ENCODE assay signal across 8 mouse cellular contexts in genomic region chr5:51553251-51553650, GRCm38 (mm10). TPM values are rescaled to one million over a fixed set of nuclear protein-coding genes. Genes with fewer than 3 reads are reported as not detected.
DNase-seq lines count a peak whose midpoint lies in the region; ATAC-seq and TF ChIP-seq lines count a peak whose summit lies in the region.

No protein-coding gene starts in this region.

- H3K4me3 ChIP-seq in heart, postnatal 0 days (ENCODE audit: low read depth, low read length), result peak overlapping the region; percentile 77
- H3K4me3 ChIP-seq in cortical plate, adult 2 months (ENCODE audit: insufficient read depth, low read length), result peak overlapping the region; percentile 48; the same call in 1 of the 2 replicates
- peak overlapping the region; percentile 51 for H3K4me3 ChIP-seq in hindbrain, embryonic 16.5 days (ENCODE audit: low read length)
- peak overlapping the region; percentile 46 for H3K4me3 ChIP-seq in midbrain, embryonic 15.5 days

- intact Hi-C loops in left cerebral cortex, postnatal 14 days (cut with DNase I), result no loop called here

- H3K27me3 ChIP-seq in heart, postnatal 0 days (ENCODE audit: control insufficient read depth, insufficient read depth, low read length), result no peaks in the 10 kb centered on the region
- H3K27me3 ChIP-seq in hindbrain, embryonic 16.5 days (replicated peaks; ENCODE audit: control insufficient read depth, insufficient read depth, low read length), result no peaks in the 10 kb centered on the region
- H3K27me3 ChIP-seq in midbrain, embryonic 15.5 days (replicated peaks), result no peaks in the 10 kb centered on the region; the same call in 1 of the 2 replicates

- peak overlapping the region; percentile 98 for H3K27ac ChIP-seq in heart, postnatal 0 days (ENCODE audit: low read depth)
- H3K27ac ChIP-seq in cortical plate, adult 2 months (ENCODE audit: insufficient read depth, low read length), result no peak overlapping the region
- peak overlapping the region; percentile 36 for H3K27ac ChIP-seq in hindbrain, embryonic 16.5 days (ENCODE audit: low read depth, low read length)
- H3K27ac ChIP-seq in midbrain, embryonic 15.5 days, result peak overlapping the region; percentile 58

- TF ChIP-seq CTCF in heart, postnatal 0 days (IDR thresholded peaks at IDR 0.05; ENCODE audit: low read depth), result no peak
- no peak for TF ChIP-seq CTCF in cortical plate, adult 2 months (IDR thresholded peaks at IDR 0.05; ENCODE audit: extremely low read depth, insufficient read depth, low read length)

- no peaks in the 10 kb centered on the region for H3K9me3 ChIP-seq in heart, postnatal 0 days (replicated peaks; ENCODE audit: control insufficient read depth, low read length)
- no peaks in the 10 kb centered on the region for H3K9me3 ChIP-seq in hindbrain, embryonic 16.5 days (ENCODE audit: control insufficient read depth, low read length)
- no peaks in the 10 kb centered on the region for H3K9me3 ChIP-seq in midbrain, embryonic 15.5 days

- no peak for TF ChIP-seq EP300 in heart, postnatal 0 days (IDR thresholded peaks at IDR 0.05; ENCODE audit: low read depth)

- peak overlapping the region; percentile 91 for H3K9ac ChIP-seq in heart, postnatal 0 days (replicated peaks; ENCODE audit: low read depth, low read length)
- peak overlapping the region; percentile 35; the same call in 1 of the 2 replicates for H3K9ac ChIP-seq in hindbrain, embryonic 16.5 days (ENCODE audit: low read depth, low read length)
- peak overlapping the region; percentile 19; the same call in 1 of the 2 replicates for H3K9ac ChIP-seq in midbrain, embryonic 15.5 days

- peak overlapping the region; percentile 77 for H3K4me2 ChIP-seq in heart, postnatal 0 days (ENCODE audit: low read depth, low read length)
- H3K4me2 ChIP-seq in hindbrain, embryonic 16.5 days (ENCODE audit: low read length), result peak overlapping the region; percentile 60
- H3K4me2 ChIP-seq in midbrain, embryonic 15.5 days, result peak overlapping the region; percentile 76

- 0 out of 2 replicates have a peak, but pooled peaks cover 3% of the 10 kb centered on the region for H3K36me3 ChIP-seq in heart, postnatal 0 days (replicated peaks; ENCODE audit: control insufficient read depth, insufficient read depth, low read length)
- no peaks in the 10 kb centered on the region for H3K36me3 ChIP-seq in hindbrain, embryonic 16.5 days (ENCODE audit: control insufficient read depth, insufficient read depth, low read length)
- no peaks in the 10 kb centered on the region for H3K36me3 ChIP-seq in midbrain, embryonic 15.5 days (replicated peaks)

- TF ChIP-seq POLR2A in cortical plate, adult 2 months (IDR thresholded peaks at IDR 0.05; ENCODE audit: extremely low read depth, insufficient read depth, low read length), result no peak

- no peak for ATAC-seq in heart, postnatal 0 days (ENCODE audit: insufficient read depth, low read depth)
- 0 out of 2 replicates have a peak, but pooled peaks have one; percentile 9 for ATAC-seq in hindbrain, embryonic 16.5 days
- ATAC-seq in midbrain, embryonic 15.5 days (replicated peaks), result 0 out of 2 replicates have a peak, but pooled peaks have one; percentile 7

- no peak for DNase-seq in heart, postnatal 0 days (ENCODE audit: low spot score)
- no peak for DNase-seq in heart, adult 18-20 months
- DNase-seq in layer of hippocampus, postnatal 36 days, result no peak
- no peak for DNase-seq in adrenal gland, adult 2 months
- DNase-seq in left cerebral cortex, postnatal 14 days (ENCODE audit: low spot score in 2 of 2), result no peak

- WGBS in heart, postnatal 0 days, result 1% methylated on average over 5 of the region's 5 CpGs
- WGBS in hindbrain, embryonic 16.5 days, result 6% methylated on average over 5 of the region's 5 CpGs
- WGBS in midbrain, embryonic 15.5 days, result 5% methylated on average over 5 of the region's 5 CpGs

- peaks cover 15% of the 10 kb centered on the region for H3K4me1 ChIP-seq in heart, postnatal 0 days (ENCODE audit: control insufficient read depth, insufficient read depth)
- peaks cover 4% of the 10 kb centered on the region; the same call in 1 of the 2 replicates for H3K4me1 ChIP-seq in cortical plate, adult 2 months (ENCODE audit: control insufficient read depth, insufficient read depth, low read length)
- peaks cover 11% of the 10 kb centered on the region for H3K4me1 ChIP-seq in hindbrain, embryonic 16.5 days (ENCODE audit: control insufficient read depth, insufficient read depth, low read depth, low read length)
- H3K4me1 ChIP-seq in midbrain, embryonic 15.5 days, result peaks cover 20% of the 10 kb centered on the region

RNA-seq across cellular contexts. Expression of gene Ppargc1a, which starts 14.3 kb away (rescaled TPM):
- total RNA-seq in heart, postnatal 0 days (2014; rRNA removed; ENCODE audit: low replicate concordance), result 50.8 and 69.1 TPM in 2 replicates
- 51.8 and 61.4 TPM in 2 replicates for polyA plus RNA-seq in heart, postnatal 0 days (2015; fragmentation: Nextera tagmentation; extraction: Ambion mirVana)
- total RNA-seq in heart, adult 18-20 months (2021), result 100 to 1,000 TPM in 1 of 2 experiments, 10 to 100 TPM in 1; 99.6 to 126 TPM
- 19.6 and 22.0 TPM in 2 replicates for polyA plus RNA-seq in cortical plate, adult 2 months (2012; rRNA removed)
- polyA plus RNA-seq in hindbrain, embryonic 16.5 days (2015; fragmentation: Nextera tagmentation; extraction: Ambion mirVana), result 13.3 and 21.6 TPM in 2 replicates
- polyA plus RNA-seq in midbrain, embryonic 15.5 days (2015; fragmentation: Nextera tagmentation; extraction: Ambion mirVana), result 16.7 and 17.2 TPM in 2 replicates
- 10 to 100 TPM; 42.8 to 46.1 TPM for total RNA-seq in layer of hippocampus, postnatal 36 days (2021)
- total RNA-seq in adrenal gland, adult 2 months (2021), result 10 to 100 TPM; 12.1 to 28.2 TPM
- polyA plus RNA-seq in adrenal gland, adult 2 months (2012; rRNA removed), result 0.43 and 0.56 TPM in 2 replicates
- total RNA-seq in left cerebral cortex, postnatal 14 days (2021), result 10 to 100 TPM; 45.7 to 48.2 TPM

Comparison
In these comparisons a context has a peak if more than half of its experiments do, and no peak if none do; other contexts are left out.
1. H3K9ac ChIP-seq: peak in every context shown above with its lines; median percentile 91 in heart, postnatal 0 days; 35 in hindbrain, embryonic 16.5 days; 19 in midbrain, embryonic 15.5 days.